Mouse (Mus musculus) frontal cortex, adult (tissue): ENCODE measurements around the gene Them7.
A peak's percentile ranks its signal among the peaks of the same experiment; 100 is the strongest.

Experiments
- ATAC-seq: cut with Nextera tagmentation; 2 replicates; pipeline ENCODE4 v1.9.2; 2017; ENCODE audit warnings: mild to moderate bottlenecking, moderate library complexity, mixed read lengths; ENCODE audit not compliant: low TSS enrichment

Them7 gene

GRCm38 (mm10) chr2:105416046-105416659, 192.0 kb downstream of the Them7 start:
- peak; percentile 78 for ATAC-seq

GRCm38 (mm10) chr2:105416660-105417348, 192.7 kb downstream of the Them7 start:
- peak; percentile 71 for ATAC-seq

GRCm38 (mm10) chr2:105417663-105418062, 193.5 kb downstream of the Them7 start:
- ATAC-seq, result no peak

GRCm38 (mm10) chr2:105418629-105419227, 194.6 kb downstream of the Them7 start:
- ATAC-seq, result no peak

GRCm38 (mm10) chr2:105427447-105427846, 203.3 kb downstream of the Them7 start:
- no peak for ATAC-seq

GRCm38 (mm10) chr2:105428029-105428428, 203.9 kb downstream of the Them7 start:
- ATAC-seq, result peak; percentile 86

- no peak for ATAC-seq
Observed at GRCm38 (mm10) chr2:105428467-105428866, 204.3 kb downstream of the Them7 start.
